Mouse (Mus musculus) forebrain, embryonic 14.5 days (tissue): ENCODE results near the gene Fam25c. TPM values are rescaled to one million over a fixed set of nuclear protein-coding genes. Genes with fewer than 3 reads are reported as not detected.

Source experiments
- ATAC-seq: fragments of 200-750 bp; cut with Nextera tagmentation; 2 replicates; pipeline ENCODE4 v1.8.0; 2017; ENCODE audit warnings: mild to moderate bottlenecking, moderate library complexity
- DNase-seq: peaks from one replicate; pipeline ENCODE4 v3.0.0-alpha.2; 2015; ENCODE audit warnings: low spot score
- H3K27ac ChIP-seq: fragments of 300-500 bp; sonication (generic); 2 replicates; pipeline ENCODE4 v1.5.1; 2014; ENCODE audit warnings: low read depth, mild to moderate bottlenecking, control low read depth, low read length, moderate library complexity
- H3K27me3 ChIP-seq: fragments of 300-500 bp; sonication (generic); replicated peaks from 2 replicates; pipeline ENCODE4 v1.6.1; 2014; ENCODE audit warnings: low read length, control low read depth, mixed read lengths; ENCODE audit not compliant: control insufficient read depth, insufficient read depth
- H3K36me3 ChIP-seq: fragments of 300-500 bp; sonication (generic); 2 replicates; pipeline ENCODE4 v1.6.1; 2014; ENCODE audit warnings: low read length, control low read depth; ENCODE audit not compliant: control insufficient read depth, insufficient read depth
- H3K4me1 ChIP-seq: fragments of 300-500 bp; sonication (generic); 2 replicates; pipeline ENCODE4 v1.6.1; 2014; ENCODE audit warnings: antibody characterized with exemption, low read length, control low read depth; ENCODE audit not compliant: control insufficient read depth, insufficient read depth
- H3K4me2 ChIP-seq: fragments of 300-500 bp; sonication (generic); 2 replicates; pipeline ENCODE4 v1.6.1; 2014; ENCODE audit warnings: mild to moderate bottlenecking, control low read depth, low read length
- H3K4me3 ChIP-seq: fragments of 300-500 bp; sonication (generic); 2 replicates; pipeline ENCODE4 v1.5.1; 2014; ENCODE audit warnings: low read depth, low read length, control low read depth
- H3K9ac ChIP-seq: fragments of 300-500 bp; sonication (generic); 2 replicates; pipeline ENCODE4 v1.6.1; 2014; ENCODE audit warnings: mild to moderate bottlenecking, low read length, control low read depth, moderate library complexity
- H3K9me3 ChIP-seq: fragments of 300-500 bp; sonication (generic); replicated peaks from 2 replicates; pipeline ENCODE4 v1.6.1; 2016; ENCODE audit warnings: low read length, control low read depth, mixed read lengths; ENCODE audit not compliant: control insufficient read depth
- WGBS: fragments of 180-500 bp; shearing (Covaris S2); extraction: QIAGEN DNeasy Blood & Tissue Kit; methylation state at CpG from one replicate; pipeline ENCODE4 v1.1.7; 2014; 5-methylcytosine and 5-hydroxymethylcytosine counted together
- polyA plus RNA-seq: library from polyadenylated mRNA; unstranded; fragments of >200 nt; fragmentation: Nextera tagmentation; extraction: Ambion mirVana; gene quantifications from 2 replicates; pipeline ENCODE4 v1.2.1, GENCODE M21; 2014

Fam25c gene
- polyA plus RNA-seq, 1 experiment from 2014 or later, result not detected

DNA sequence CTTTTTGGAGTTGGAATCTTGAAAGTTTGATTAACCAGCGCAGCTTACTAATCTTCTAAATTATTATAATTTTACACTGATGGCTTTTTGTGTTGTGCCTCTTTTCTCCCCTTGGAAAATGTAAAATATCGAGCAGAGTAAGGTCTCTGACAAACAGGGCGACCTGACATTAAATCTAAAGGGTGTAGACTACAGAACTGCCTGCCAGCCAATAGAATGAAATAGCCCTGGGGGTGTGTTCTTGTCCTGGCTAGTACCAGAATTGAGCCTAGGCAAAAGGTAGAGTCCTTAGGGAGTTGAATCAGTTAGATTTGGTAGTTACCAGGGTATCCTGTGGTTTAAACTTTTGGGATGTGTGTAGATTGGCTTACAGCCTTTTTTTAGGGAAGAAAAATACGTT is 43.5 kb downstream of the Fam25c start:
- Histone ChIP-seq H3K4me3 (peak overlapping the region; percentile 96), H3K4me1 (peaks cover 21% of the 10 kb centered on the region), H3K9me3 (no peaks in the 10 kb centered on the region), H3K4me2 (peak overlapping the region; percentile 79), H3K9ac (peak overlapping the region; percentile 96), H3K27ac (no peak overlapping the region), H3K27me3 (no peaks in the 10 kb centered on the region), H3K36me3 (0 out of 2 replicates have a peak, but pooled peaks cover 3% of the 10 kb centered on the region)
- DNase-seq, result peak; percentile 50
- 6% methylated on average over 4 of the region's 4 CpGs for WGBS
- ATAC-seq, result no peak

DNA sequence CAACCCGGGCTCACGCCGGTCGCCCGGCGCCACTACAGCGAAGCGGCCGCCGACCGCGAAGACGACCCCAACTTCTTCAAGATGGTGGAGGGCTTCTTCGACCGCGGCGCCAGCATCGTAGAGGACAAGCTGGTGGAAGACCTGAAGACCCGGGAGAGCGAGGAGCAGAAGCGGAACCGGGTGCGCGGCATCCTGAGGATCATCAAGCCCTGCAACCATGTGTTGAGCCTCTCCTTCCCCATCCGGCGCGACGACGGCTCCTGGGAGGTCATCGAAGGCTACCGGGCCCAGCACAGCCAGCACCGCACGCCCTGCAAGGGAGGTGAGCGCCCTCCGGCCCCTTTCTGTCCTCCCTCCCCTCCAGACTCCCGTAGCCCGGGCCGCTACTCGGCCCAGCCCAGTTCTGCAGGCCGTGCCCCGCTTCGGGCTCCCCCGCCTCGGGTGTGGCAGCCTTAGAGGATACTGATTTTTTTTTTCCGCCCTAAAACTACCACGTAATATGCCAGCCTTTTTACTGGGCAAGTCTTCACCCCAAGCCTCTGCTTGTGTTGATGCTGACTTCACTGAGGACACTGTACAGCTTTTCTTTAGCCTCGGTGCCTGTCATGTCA is 44.1 kb downstream of the Fam25c start:
- H3K27ac ChIP-seq, result peak overlapping the region; percentile 92
- ATAC-seq, result peak; percentile 31
- H3K4me2 ChIP-seq, result peak overlapping the region; percentile 79
- DNase-seq, result peak; percentile 37
- H3K36me3 ChIP-seq, result 0 out of 2 replicates have a peak, but pooled peaks cover 3% of the 10 kb centered on the region
- H3K4me3 ChIP-seq, result peak overlapping the region; percentile 96
- no peaks in the 10 kb centered on the region for H3K27me3 ChIP-seq
- no peaks in the 10 kb centered on the region for H3K9me3 ChIP-seq
- WGBS, result 0% methylated on average over 40 of the region's 47 CpGs
- peak overlapping the region; percentile 96 for H3K9ac ChIP-seq
- peaks cover 21% of the 10 kb centered on the region for H3K4me1 ChIP-seq

DNA sequence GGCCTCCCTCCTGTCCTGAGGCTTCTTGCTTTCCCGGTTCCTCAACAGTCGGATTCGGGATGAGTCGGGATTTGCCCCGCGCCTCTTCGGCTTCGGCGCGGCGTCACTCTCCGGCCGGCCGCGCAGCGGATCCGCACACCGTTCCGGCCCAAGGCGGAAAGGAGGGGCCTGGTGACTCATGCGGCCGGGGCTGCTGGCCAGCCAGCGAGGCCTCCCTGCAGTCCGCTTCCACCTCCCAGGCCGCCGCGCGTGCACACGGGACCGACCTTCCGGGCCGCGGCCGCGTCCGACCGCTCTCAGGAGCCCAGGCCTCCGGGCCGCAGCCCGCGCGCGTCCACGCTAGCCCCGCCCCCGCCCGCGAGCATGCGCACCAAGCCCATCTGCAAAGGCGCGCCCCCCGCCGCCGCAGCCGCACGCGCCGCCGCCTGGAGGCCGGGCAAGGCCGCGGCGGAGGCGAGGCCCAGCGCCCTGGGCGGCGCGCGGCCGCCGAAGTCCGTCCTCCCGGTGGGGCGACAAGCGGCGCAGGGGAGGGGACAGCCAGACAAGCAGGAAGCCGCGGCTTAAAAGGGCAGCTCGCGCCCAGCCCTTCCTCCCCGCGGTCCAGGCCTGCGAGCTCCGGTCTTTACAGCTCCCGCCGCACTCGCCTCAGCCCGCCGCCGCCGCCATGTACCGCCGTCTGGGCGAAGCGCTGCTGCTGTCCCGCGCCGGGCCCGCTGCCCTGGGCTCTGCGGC is 44.8 kb downstream of the Fam25c start, which contains the start of the genes Shld2 and Glud1:
Gene Shld2 (minus strand): TSS at position 260 of the 732 bp plus-strand sequence.
Gene Glud1 (plus strand): TSS at position 494 of the 732 bp plus-strand sequence.
- ATAC-seq (peak; percentile 94), DNase-seq (peak; percentile 93)
- under 1% methylated on average over 90 of the region's 100 CpGs for WGBS
- peaks cover 21% of the 10 kb centered on the region for H3K4me1 ChIP-seq
- H3K4me3 ChIP-seq, result peak within 1 kb of the TSS; percentile 96
- 0 out of 2 replicates have a peak, but pooled peaks cover 3% of the 10 kb centered on the region for H3K36me3 ChIP-seq
- H3K9ac ChIP-seq, result peak within 1 kb of the TSS; percentile 96
- H3K9me3 ChIP-seq, result no peaks in the 10 kb centered on the region
- H3K4me2 ChIP-seq, result peak within 1 kb of the TSS; percentile 79
- H3K27me3 ChIP-seq, result no peaks in the 10 kb centered on the region
- peak within 1 kb of the TSS; percentile 92 for H3K27ac ChIP-seq

DNA sequence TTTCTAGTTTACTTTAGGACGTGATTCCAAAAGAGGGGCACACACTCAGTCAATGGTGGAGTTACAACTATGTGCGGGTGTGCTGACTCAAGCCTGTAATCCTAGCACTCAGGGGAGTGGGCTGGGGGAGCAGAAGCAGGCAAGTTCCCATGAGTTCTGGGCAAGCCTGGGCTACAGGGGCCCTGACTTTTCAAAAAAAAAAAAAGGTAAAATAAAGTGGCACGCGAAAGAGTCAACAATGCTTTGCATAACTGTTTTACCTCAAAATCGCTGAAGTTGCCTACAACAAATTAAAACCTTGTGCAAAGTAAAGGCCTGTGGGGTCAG is 45.4 kb downstream of the Fam25c start:
- H3K4me1 ChIP-seq, result peaks cover 21% of the 10 kb centered on the region
- ATAC-seq, result no peak

DNA sequence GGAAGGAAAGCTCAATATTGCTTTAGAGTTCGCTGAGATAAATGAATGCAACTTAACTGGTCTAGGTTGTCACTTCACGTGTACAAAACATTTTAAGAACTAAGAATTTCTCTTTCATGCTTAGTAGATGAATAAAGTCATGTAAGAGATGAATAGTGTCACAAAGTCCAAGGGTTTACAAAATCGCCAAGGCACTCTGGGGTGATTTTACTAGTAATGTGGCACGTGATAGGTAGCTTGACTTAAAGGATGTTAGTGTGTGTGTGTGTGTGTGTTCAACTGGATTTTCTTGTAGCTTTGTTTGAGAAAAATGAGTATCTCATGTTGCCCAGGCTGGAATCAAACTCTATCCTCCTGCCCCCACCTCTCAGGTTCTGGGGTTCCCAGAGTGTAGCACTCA is 46.0 kb downstream of the Fam25c start:
- Histone ChIP-seq H3K9ac (no peak overlapping the region), H3K4me2 (no peak overlapping the region), H3K4me1 (peaks cover 21% of the 10 kb centered on the region), H3K9me3 (no peaks in the 10 kb centered on the region), H3K4me3 (no peak overlapping the region), H3K27me3 (no peaks in the 10 kb centered on the region), H3K27ac (no peak overlapping the region), H3K36me3 (0 out of 2 replicates have a peak, but pooled peaks cover 3% of the 10 kb centered on the region)
- DNase-seq (no peak), ATAC-seq (no peak)
- WGBS, result 91% methylated on average over 4 of the region's 4 CpGs

More for the DNA sequence above, 45.4 kb downstream of the Fam25c start:
- WGBS, result 9% methylated on average over 5 of the region's 5 CpGs
- no peaks in the 10 kb centered on the region for H3K9me3 ChIP-seq
- peak overlapping the region; percentile 79 for H3K4me2 ChIP-seq
- H3K9ac ChIP-seq, result peak overlapping the region; percentile 96
- peak overlapping the region; percentile 96 for H3K4me3 ChIP-seq
- DNase-seq, result no peak
- H3K27ac ChIP-seq, result peak overlapping the region; percentile 92
- no peaks in the 10 kb centered on the region for H3K27me3 ChIP-seq
- 0 out of 2 replicates have a peak, but pooled peaks cover 3% of the 10 kb centered on the region for H3K36me3 ChIP-seq

DNA sequence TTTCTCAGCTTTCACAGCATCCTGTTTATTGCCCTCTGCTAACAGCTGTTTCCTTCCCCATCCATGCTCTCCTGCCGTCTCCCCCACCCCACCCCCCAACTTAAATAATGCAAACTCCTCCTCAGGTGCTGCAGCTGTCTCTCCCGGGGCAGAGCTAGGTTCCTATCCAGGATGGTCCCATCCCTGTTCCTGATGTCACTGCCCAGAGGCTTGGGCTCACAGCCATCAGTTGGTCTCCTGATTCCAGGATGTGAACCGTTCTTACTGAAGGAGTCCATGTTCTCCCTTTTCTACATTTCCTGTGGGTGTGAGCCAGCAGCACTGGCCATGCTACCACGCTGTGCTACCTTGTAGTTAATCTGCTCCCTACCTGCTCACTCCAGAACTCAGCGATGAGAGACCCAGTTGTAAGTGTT is 52.0 kb downstream of the Fam25c start:
- no peak overlapping the region for H3K9ac ChIP-seq
- no peak overlapping the region for H3K4me2 ChIP-seq
- H3K36me3 ChIP-seq, result no peaks in the 10 kb centered on the region
- ATAC-seq (no peak), DNase-seq (no peak)
- no peak overlapping the region for H3K27ac ChIP-seq
- H3K9me3 ChIP-seq, result no peaks in the 10 kb centered on the region
- H3K4me3 ChIP-seq, result no peak overlapping the region
- H3K4me1 ChIP-seq, result no peaks in the 10 kb centered on the region
- no peaks in the 10 kb centered on the region for H3K27me3 ChIP-seq
- WGBS, result 47% methylated on average over 5 of the region's 5 CpGs

DNA sequence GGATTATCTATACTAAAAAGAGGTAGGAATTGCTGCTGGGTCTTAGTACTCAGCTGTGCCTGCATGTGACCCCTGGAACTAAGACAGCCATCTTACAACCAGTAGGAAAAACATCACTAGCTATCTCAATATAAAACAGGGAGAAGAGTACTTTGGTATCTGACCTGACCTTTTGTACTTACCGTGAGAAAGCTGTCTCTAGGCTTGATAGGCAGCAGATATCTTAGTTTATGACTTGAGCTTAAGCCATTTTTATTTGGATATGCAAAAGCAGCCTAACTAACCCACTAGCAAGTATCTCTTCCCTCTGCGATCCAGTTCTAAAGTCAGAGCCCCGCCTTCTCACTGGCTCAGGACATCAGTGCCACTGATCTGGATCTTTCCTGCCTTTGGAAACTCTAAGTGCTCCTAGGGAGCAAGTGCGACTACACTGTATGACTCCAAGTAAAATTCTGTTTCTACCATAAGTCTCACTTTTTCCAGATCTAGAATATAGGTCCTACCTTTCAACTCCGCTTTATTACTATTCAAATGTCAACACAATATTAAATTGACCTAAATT is 52.5 kb downstream of the Fam25c start:
- H3K9ac ChIP-seq, result no peak overlapping the region
- no peaks in the 10 kb centered on the region for H3K36me3 ChIP-seq
- WGBS, result 87% methylated on average over 5 of the region's 5 CpGs
- no peak overlapping the region for H3K4me2 ChIP-seq
- H3K27me3 ChIP-seq, result no peaks in the 10 kb centered on the region
- H3K9me3 ChIP-seq, result no peaks in the 10 kb centered on the region
- ATAC-seq (no peak), DNase-seq (no peak)
- no peak overlapping the region for H3K4me3 ChIP-seq
- H3K27ac ChIP-seq, result no peak overlapping the region
- no peaks in the 10 kb centered on the region for H3K4me1 ChIP-seq
